Mouse (Mus musculus) liver, embryonic 14.5 days (tissue): ENCODE measurements around the gene Hmgb2. TPM values are rescaled to one million over a fixed set of nuclear protein-coding genes. Genes with fewer than 3 reads are reported as not detected.

ENCODE experiments used
- ATAC-seq: fragments of 200-750 bp; cut with Nextera tagmentation; 2 replicates; pipeline ENCODE4 v1.8.0; 2017; ENCODE audit warnings: moderate number of reproducible peaks, mild to moderate bottlenecking, moderate library complexity; ENCODE audit not compliant: insufficient read depth
- DNase-seq, 3 experiments: peaks; one replicate each; pipeline ENCODE4 v3.0.0-alpha.2; 2012 to 2013; ENCODE audit warnings: low read depth in 3 of 3, low spot score in 3 of 3
- H3K27ac ChIP-seq: fragments of 300-500 bp; sonication (generic); 2 replicates; pipeline ENCODE4 v1.5.1; 2014; ENCODE audit warnings: moderate library complexity, mild to moderate bottlenecking, control low read depth, inconsistent platforms
- H3K27me3 ChIP-seq: fragments of 300-500 bp; sonication (generic); 2 replicates; pipeline ENCODE4 v1.6.1; 2014; ENCODE audit warnings: mild to moderate bottlenecking, low read length, moderate library complexity; ENCODE audit not compliant: control insufficient read depth, insufficient read depth
- H3K36me3 ChIP-seq: fragments of 300-500 bp; sonication (generic); replicated peaks from 2 replicates; pipeline ENCODE4 v1.6.1; 2014; ENCODE audit warnings: low read depth; ENCODE audit not compliant: control insufficient read depth, insufficient read depth
- H3K4me1 ChIP-seq, 2 experiments: fragments of 200-500 bp in 1 of 2; fragments of 300-500 bp in 1 of 2; sonication (generic) in 1 of 2; replicated peaks; 2 replicates each; pipeline ENCODE4 v1.6.1; 2012 to 2014; ENCODE audit warnings: antibody characterized with exemption in 1 of 2, inconsistent platforms in 1 of 2, low read length in 1 of 2; ENCODE audit not compliant: control insufficient read depth in 2 of 2, insufficient read depth in 2 of 2
- H3K4me2 ChIP-seq: fragments of 300-500 bp; sonication (generic); 2 replicates; pipeline ENCODE4 v1.6.1; 2014; ENCODE audit warnings: low read depth, mild to moderate bottlenecking, control low read depth, moderate library complexity
- H3K4me3 ChIP-seq, 2 experiments: fragments of 200-500 bp in 1 of 2; fragments of 300-500 bp in 1 of 2; sonication (generic) in 1 of 2; 2 replicates each; pipeline ENCODE4 v1.5.1; 2012 to 2014; ENCODE audit warnings: low read depth in 2 of 2, low read length in 2 of 2, mild to moderate bottlenecking in 2 of 2, control low read depth in 1 of 2, inconsistent platforms in 1 of 2, moderate library complexity in 1 of 2; ENCODE audit not compliant: insufficient read depth in 1 of 2
- H3K9ac ChIP-seq: fragments of 300-500 bp; sonication (generic); replicated peaks from 2 replicates; pipeline ENCODE4 v1.6.1; 2014; ENCODE audit warnings: mild to moderate bottlenecking, control low read depth, moderate library complexity
- H3K9me3 ChIP-seq: fragments of 300-500 bp; sonication (generic); 2 replicates; pipeline ENCODE4 v1.6.1; 2016; ENCODE audit warnings: low read length, mixed read lengths; ENCODE audit not compliant: control insufficient read depth
- CTCF ChIP-seq: IDR thresholded peaks from 2 replicates; pipeline ENCODE4 v1.5.1; 2016; ENCODE audit warnings: antibody characterized with exemption, low read depth, control low read depth
- EP300 ChIP-seq: IDR thresholded peaks from 2 replicates; pipeline ENCODE4 v1.6.1; 2016; ENCODE audit warnings: antibody characterized with exemption, low read depth
- WGBS: fragments of 180-500 bp; shearing (Covaris S2); extraction: QIAGEN DNeasy Blood & Tissue Kit; methylation state at CpG from one replicate; pipeline ENCODE4 v1.1.7; 2014; ENCODE audit not compliant: insufficient replicate concordance; 5-methylcytosine and 5-hydroxymethylcytosine counted together
- polyA plus RNA-seq, 2 experiments: library from polyadenylated mRNA; depleted of rRNA in 1 of 2; stranded (reverse) in 1 of 2; unstranded in 1 of 2; fragments of >200 nt; fragmentation: Nextera tagmentation in 1 of 2; extraction: Ambion mirVana in 1 of 2; gene quantifications; 2 replicates each; pipeline versions ENCODE4 v1.2.1 to v1.2.3; 2012 to 2014

Gene Hmgb2
- polyA plus RNA-seq, 2 experiments = 191 to 300 TPM

GRCm38 (mm10) chr8:57517723-57518122 is 6.0 kb downstream of the Hmgb2 start:
- 82% methylated on average over 3 of the region's 3 CpGs for WGBS
- no peak for TF ChIP-seq CTCF
- TF ChIP-seq EP300 = no peak
- Histone ChIP-seq H3K4me3 (no peak overlapping the region), H3K36me3 (peaks cover 48% of the 10 kb centered on the region), H3K9me3 (no peaks in the 10 kb centered on the region), H3K27ac (no peak overlapping the region), H3K4me1 (peaks cover 7 to 21% of the 10 kb centered on the region in 2 experiments), H3K4me2 (no peak overlapping the region), H3K27me3 (no peaks in the 10 kb centered on the region), H3K9ac (no peak overlapping the region)
- ATAC-seq (no peak), DNase-seq (no peak)

- peaks cover 26% of the 10 kb centered on the region for H3K36me3 ChIP-seq
- DNase-seq = no peak
- H3K9ac ChIP-seq = peak overlapping the region; percentile 39; the same call in 1 of the 2 replicates
- TF ChIP-seq CTCF (no peak), EP300 (peak; percentile 82)
- H3K9me3 ChIP-seq = no peaks in the 10 kb centered on the region
- 25% methylated on average over 12 of the region's 12 CpGs for WGBS
- peak overlapping the region; percentile 49 for H3K4me2 ChIP-seq
- peak overlapping the region; percentile 66 for H3K27ac ChIP-seq
- H3K27me3 ChIP-seq = no peaks in the 10 kb centered on the region
- H3K4me1 ChIP-seq = peaks cover 4 to 19% of the 10 kb centered on the region in 2 experiments
- peak; percentile 59; the same call in 1 of the 2 replicates for ATAC-seq
- peak overlapping the region in 1 of 2 experiments; percentile 14; a peak in 1 of 4 replicates for H3K4me3 ChIP-seq
These were observed 8.6 kb downstream of the Hmgb2 start for GRCm38 (mm10) chr8:57520186-57520786.

- no peak overlapping the region for H3K4me2 ChIP-seq
- H3K4me1 ChIP-seq = 0 out of 4 replicates have a peak, but pooled peaks cover 0 to 3% of the 10 kb centered on the region in 2 experiments
- no peaks in the 10 kb centered on the region for H3K36me3 ChIP-seq
- DNase-seq (no peak), ATAC-seq (no peak)
- H3K9me3 ChIP-seq = no peaks in the 10 kb centered on the region
- no peak for TF ChIP-seq EP300
- no peak for TF ChIP-seq CTCF
- no peak overlapping the region for H3K4me3 ChIP-seq
- no peak overlapping the region for H3K27ac ChIP-seq
- 83% methylated on average over 1 of the region's 1 CpGs for WGBS
- no peaks in the 10 kb centered on the region for H3K27me3 ChIP-seq
- H3K9ac ChIP-seq = no peak overlapping the region
These were observed 16.3 kb downstream of the Hmgb2 start for GRCm38 (mm10) chr8:57528036-57528435.

GRCm38 (mm10) chr8:57530238-57530637 is 18.5 kb downstream of the Hmgb2 start:
- no peaks in the 10 kb centered on the region for H3K9me3 ChIP-seq
- WGBS = 72% methylated on average over 13 of the region's 13 CpGs
- no peak overlapping the region for H3K4me3 ChIP-seq
- 0 out of 4 replicates have a peak, but pooled peaks cover 0 to 3% of the 10 kb centered on the region in 2 experiments for H3K4me1 ChIP-seq
- no peak for DNase-seq
- TF ChIP-seq EP300 (no peak), CTCF (no peak)
- H3K36me3 ChIP-seq = no peaks in the 10 kb centered on the region
- H3K27me3 ChIP-seq = no peaks in the 10 kb centered on the region
- no peak for ATAC-seq
- peak overlapping the region; percentile 6; the same call in 1 of the 2 replicates for H3K4me2 ChIP-seq
- no peak overlapping the region for H3K27ac ChIP-seq
- H3K9ac ChIP-seq = no peak overlapping the region

GRCm38 (mm10) chr8:57530666-57531349 is 19.1 kb downstream of the Hmgb2 start:
- H3K4me3 ChIP-seq = no peak overlapping the region
- H3K9me3 ChIP-seq = no peaks in the 10 kb centered on the region
- peak; percentile 90 for TF ChIP-seq CTCF
- no peak for TF ChIP-seq EP300
- 0 out of 4 replicates have a peak, but pooled peaks cover 0 to 3% of the 10 kb centered on the region in 2 experiments for H3K4me1 ChIP-seq
- no peaks in the 10 kb centered on the region for H3K36me3 ChIP-seq
- no peaks in the 10 kb centered on the region for H3K27me3 ChIP-seq
- no peak overlapping the region for H3K9ac ChIP-seq
- 22% methylated on average over 15 of the region's 15 CpGs for WGBS
- H3K4me2 ChIP-seq = peak overlapping the region; percentile 6
- ATAC-seq = 0 out of 2 replicates have a peak, but pooled peaks have one; percentile 33
- H3K27ac ChIP-seq = no peak overlapping the region
- peak; percentile 61 to 70 (median 68) for DNase-seq
